Mouse (Mus musculus): ENCODE data around the gene Foxp1. TPM values are rescaled to one million over a fixed set of nuclear protein-coding genes. Genes with fewer than 3 reads are reported as not detected.

The Foxp1 gene
- polyA plus RNA-seq, 1 experiment from 2014 or later = 65.4 TPM

DNA sequence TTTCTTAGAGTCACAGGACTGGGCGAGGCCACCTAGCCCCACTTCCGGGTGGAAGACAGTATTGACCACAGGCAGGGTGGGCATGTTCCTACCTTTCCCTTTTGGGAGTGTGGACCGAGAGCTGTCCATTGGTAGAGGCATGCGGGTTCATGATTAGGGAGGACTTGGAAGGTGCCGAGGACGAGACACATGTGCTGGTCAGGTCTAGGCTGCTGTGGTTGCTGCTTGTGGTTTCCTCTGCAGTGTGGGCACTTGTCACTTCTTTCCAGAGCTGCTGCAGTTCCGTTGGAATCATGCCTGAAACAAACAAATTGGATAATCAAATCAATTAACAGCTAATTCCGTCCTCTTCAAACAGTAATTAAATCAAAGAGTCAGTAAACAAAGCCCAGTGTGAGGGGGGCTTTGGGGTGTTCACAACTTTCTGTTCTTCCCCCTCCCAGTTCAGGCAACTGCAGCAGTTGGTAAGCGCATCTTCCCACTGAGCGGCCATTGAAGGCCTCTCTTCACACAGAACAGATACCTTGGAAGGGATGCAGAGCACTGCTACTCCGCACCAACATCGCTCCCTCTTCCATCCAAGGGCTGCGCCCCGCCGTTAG is 519.3 kb downstream of the Foxp1 start:
- DNase-seq (ENCODE audit: low spot score) = no peak
- Histone ChIP-seq H3K36me3 (ENCODE audit: control insufficient read depth, insufficient read depth, low read length) (peaks cover 6% of the 10 kb centered on the region; the same call in 1 of the 2 replicates), H3K27ac (replicated peaks; ENCODE audit: low read depth, low read length) (no peak overlapping the region), H3K27me3 (ENCODE audit: control insufficient read depth, insufficient read depth, low read length) (no peaks in the 10 kb centered on the region), H3K4me3 (ENCODE audit: low read depth, low read length) (no peak overlapping the region), H3K4me1 (ENCODE audit: control insufficient read depth, insufficient read depth, low read length) (no peaks in the 10 kb centered on the region; the same call in 1 of the 2 replicates), H3K9me3 (ENCODE audit: control insufficient read depth, low read length) (no peaks in the 10 kb centered on the region), H3K4me2 (ENCODE audit: low read depth, severe bottlenecking) (no peak overlapping the region), H3K9ac (ENCODE audit: low read length) (no peak overlapping the region)
- ATAC-seq (ENCODE audit: insufficient number of reproducible peaks, low FRiP score, low TSS enrichment, low read depth) = no peak
- WGBS = 81% methylated on average over 15 of the region's 15 CpGs

DNA sequence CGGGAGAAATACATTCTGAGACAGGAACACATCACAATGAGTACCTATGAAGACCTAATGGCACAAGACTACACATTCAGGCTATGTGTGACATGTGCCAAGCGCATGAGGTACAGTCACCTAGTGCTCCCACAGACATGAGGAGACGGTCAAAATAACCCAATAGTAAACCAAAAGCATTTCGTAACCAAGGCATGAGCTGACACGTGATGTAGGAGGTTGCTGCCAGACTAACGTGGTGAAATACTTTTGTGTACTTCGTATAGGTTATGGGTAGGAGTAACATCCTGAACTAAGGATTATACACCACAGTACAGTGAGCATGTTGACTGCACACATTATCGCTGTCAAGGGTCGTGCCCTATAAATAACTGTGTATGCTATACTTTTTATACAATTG is 520.9 kb downstream of the Foxp1 start:
- Histone ChIP-seq H3K27me3 (ENCODE audit: control insufficient read depth, insufficient read depth, low read length) (no peaks in the 10 kb centered on the region), H3K36me3 (ENCODE audit: control insufficient read depth, insufficient read depth, low read length) (peaks cover 6% of the 10 kb centered on the region; the same call in 1 of the 2 replicates), H3K9me3 (ENCODE audit: control insufficient read depth, low read length) (no peaks in the 10 kb centered on the region), H3K9ac (ENCODE audit: low read length) (no peak overlapping the region), H3K4me1 (ENCODE audit: control insufficient read depth, insufficient read depth, low read length) (no peaks in the 10 kb centered on the region; the same call in 1 of the 2 replicates), H3K27ac (replicated peaks; ENCODE audit: low read depth, low read length) (no peak overlapping the region), H3K4me3 (ENCODE audit: low read depth, low read length) (no peak overlapping the region), H3K4me2 (ENCODE audit: low read depth, severe bottlenecking) (no peak overlapping the region)
- WGBS = 92% methylated on average over 9 of the region's 9 CpGs
- DNase-seq (ENCODE audit: low spot score) (no peak), ATAC-seq (ENCODE audit: insufficient number of reproducible peaks, low FRiP score, low TSS enrichment, low read depth) (no peak)

GRCm38 (mm10) chr6:98998971-98999932 is 523.3 kb downstream of the Foxp1 start:
- DNase-seq (ENCODE audit: low spot score) (no peak), ATAC-seq (ENCODE audit: insufficient number of reproducible peaks, low FRiP score, low TSS enrichment, low read depth) (no peak)
- peaks cover 6% of the 10 kb centered on the region; the same call in 1 of the 2 replicates for H3K36me3 ChIP-seq (ENCODE audit: control insufficient read depth, insufficient read depth, low read length)
- H3K27ac ChIP-seq (replicated peaks; ENCODE audit: low read depth, low read length) = no peak overlapping the region
- no peak overlapping the region for H3K4me2 ChIP-seq (ENCODE audit: low read depth, severe bottlenecking)
- 68% methylated on average over 35 of the region's 35 CpGs for WGBS
- no peaks in the 10 kb centered on the region for H3K9me3 ChIP-seq (ENCODE audit: control insufficient read depth, low read length)
- no peaks in the 10 kb centered on the region for H3K27me3 ChIP-seq (ENCODE audit: control insufficient read depth, insufficient read depth, low read length)
- no peak overlapping the region for H3K9ac ChIP-seq (ENCODE audit: low read length)
- H3K4me3 ChIP-seq (ENCODE audit: low read depth, low read length) = no peak overlapping the region
- H3K4me1 ChIP-seq (ENCODE audit: control insufficient read depth, insufficient read depth, low read length) = no peaks in the 10 kb centered on the region; the same call in 1 of the 2 replicates

GRCm38 (mm10) chr6:98997742-98998141 is 524.8 kb downstream of the Foxp1 start:
- no peak overlapping the region for H3K27ac ChIP-seq (replicated peaks; ENCODE audit: low read depth, low read length)
- no peaks in the 10 kb centered on the region; the same call in 1 of the 2 replicates for H3K4me1 ChIP-seq (ENCODE audit: control insufficient read depth, insufficient read depth, low read length)
- H3K27me3 ChIP-seq (ENCODE audit: control insufficient read depth, insufficient read depth, low read length) = no peaks in the 10 kb centered on the region
- no peak for ATAC-seq (ENCODE audit: insufficient number of reproducible peaks, low FRiP score, low TSS enrichment, low read depth)
- DNase-seq (ENCODE audit: low spot score) = no peak
- H3K36me3 ChIP-seq (ENCODE audit: control insufficient read depth, insufficient read depth, low read length) = peaks cover 4% of the 10 kb centered on the region; the same call in 1 of the 2 replicates
- 81% methylated on average over 9 of the region's 9 CpGs for WGBS
- H3K4me3 ChIP-seq (ENCODE audit: low read depth, low read length) = no peak overlapping the region
- no peaks in the 10 kb centered on the region for H3K9me3 ChIP-seq (ENCODE audit: control insufficient read depth, low read length)
- H3K9ac ChIP-seq (ENCODE audit: low read length) = no peak overlapping the region
- no peak overlapping the region for H3K4me2 ChIP-seq (ENCODE audit: low read depth, severe bottlenecking)

DNA sequence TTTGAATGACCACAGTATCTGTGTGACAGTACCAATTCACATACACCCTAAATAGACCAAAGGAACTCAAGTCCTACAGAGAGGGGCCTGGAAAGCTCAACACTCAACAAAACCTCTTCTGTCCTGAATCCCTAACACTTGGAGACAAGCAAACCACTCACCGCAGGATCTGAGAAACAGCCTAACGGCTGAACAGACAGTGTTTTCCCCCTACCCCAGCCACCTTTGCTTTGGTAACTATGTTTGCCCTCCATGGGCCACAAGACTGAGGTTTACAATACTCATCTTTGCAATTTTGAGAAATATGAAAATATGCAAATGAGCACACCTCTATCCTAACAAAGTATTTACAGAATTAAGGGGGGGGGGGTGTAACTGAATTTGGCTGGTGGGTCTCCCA is 525.7 kb downstream of the Foxp1 start:
- no peak overlapping the region for H3K4me2 ChIP-seq (ENCODE audit: low read depth, severe bottlenecking)
- no peak overlapping the region for H3K4me3 ChIP-seq (ENCODE audit: low read depth, low read length)
- 86% methylated on average over 2 of the region's 2 CpGs for WGBS
- H3K36me3 ChIP-seq (ENCODE audit: control insufficient read depth, insufficient read depth, low read length) = no peaks in the 10 kb centered on the region
- ATAC-seq (ENCODE audit: insufficient number of reproducible peaks, low FRiP score, low TSS enrichment, low read depth) (no peak), DNase-seq (ENCODE audit: low spot score) (no peak)
- no peaks in the 10 kb centered on the region for H3K27me3 ChIP-seq (ENCODE audit: control insufficient read depth, insufficient read depth, low read length)
- H3K27ac ChIP-seq (replicated peaks; ENCODE audit: low read depth, low read length) = no peak overlapping the region
- H3K4me1 ChIP-seq (ENCODE audit: control insufficient read depth, insufficient read depth, low read length) = no peaks in the 10 kb centered on the region; the same call in 1 of the 2 replicates
- H3K9me3 ChIP-seq (ENCODE audit: control insufficient read depth, low read length) = no peaks in the 10 kb centered on the region
- H3K9ac ChIP-seq (ENCODE audit: low read length) = no peak overlapping the region

DNA sequence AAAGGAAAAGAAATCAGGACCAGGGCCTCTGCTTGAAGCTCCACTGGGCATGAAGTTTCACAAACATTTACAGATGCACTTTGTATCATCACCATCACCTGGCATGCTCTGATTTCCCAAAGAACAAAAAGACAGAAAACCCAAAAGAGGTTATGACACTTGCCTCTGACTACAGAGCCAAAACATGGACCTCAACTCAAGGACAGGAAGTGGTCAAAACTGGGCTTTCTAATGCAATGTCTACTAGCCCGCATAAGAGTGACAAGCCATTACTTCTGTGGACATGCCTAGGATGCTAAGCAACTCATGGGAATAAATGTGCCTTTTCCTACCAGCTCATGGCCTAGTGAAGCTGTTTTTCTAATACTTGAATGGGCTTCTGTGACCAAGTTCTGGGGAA is 526.2 kb downstream of the Foxp1 start:
- no peak overlapping the region for H3K4me3 ChIP-seq (ENCODE audit: low read depth, low read length)
- no peak overlapping the region for H3K9ac ChIP-seq (ENCODE audit: low read length)
- no peaks in the 10 kb centered on the region for H3K36me3 ChIP-seq (ENCODE audit: control insufficient read depth, insufficient read depth, low read length)
- H3K27me3 ChIP-seq (ENCODE audit: control insufficient read depth, insufficient read depth, low read length) = no peaks in the 10 kb centered on the region
- DNase-seq (ENCODE audit: low spot score) (no peak), ATAC-seq (ENCODE audit: insufficient number of reproducible peaks, low FRiP score, low TSS enrichment, low read depth) (no peak)
- 94% methylated on average over 1 of the region's 1 CpGs for WGBS
- H3K27ac ChIP-seq (replicated peaks; ENCODE audit: low read depth, low read length) = no peak overlapping the region
- H3K9me3 ChIP-seq (ENCODE audit: control insufficient read depth, low read length) = no peaks in the 10 kb centered on the region
- no peaks in the 10 kb centered on the region; the same call in 1 of the 2 replicates for H3K4me1 ChIP-seq (ENCODE audit: control insufficient read depth, insufficient read depth, low read length)
- H3K4me2 ChIP-seq (ENCODE audit: low read depth, severe bottlenecking) = no peak overlapping the region

DNA sequence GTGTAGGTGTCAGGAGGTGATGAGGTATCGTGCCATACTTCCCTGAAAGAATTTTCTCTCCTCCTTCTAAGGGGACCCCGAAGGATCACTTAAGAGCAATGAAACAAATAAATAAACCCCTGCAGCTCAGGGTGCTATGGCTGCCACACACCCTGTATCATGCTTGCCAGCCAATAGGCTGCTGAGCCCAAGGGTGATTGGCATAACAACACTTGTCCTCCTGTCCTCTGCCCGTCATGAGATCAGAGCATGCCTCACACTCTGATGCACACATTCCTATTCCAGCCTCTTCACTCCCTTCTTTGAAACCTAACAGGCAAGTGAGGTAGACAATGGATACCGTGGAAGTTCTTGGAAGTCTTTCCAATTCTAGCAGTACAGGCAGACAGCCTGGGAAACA is 526.8 kb downstream of the Foxp1 start:
- H3K27me3 ChIP-seq (ENCODE audit: control insufficient read depth, insufficient read depth, low read length) = no peaks in the 10 kb centered on the region
- ATAC-seq (ENCODE audit: insufficient number of reproducible peaks, low FRiP score, low TSS enrichment, low read depth) = no peak
- 92% methylated on average over 4 of the region's 4 CpGs for WGBS

GRCm38 (mm10) chr6:98994902-98995301 is 527.6 kb downstream of the Foxp1 start:
- ATAC-seq (ENCODE audit: insufficient number of reproducible peaks, low FRiP score, low TSS enrichment, low read depth) (no peak), DNase-seq (ENCODE audit: low spot score) (no peak)
- no peak overlapping the region for H3K4me3 ChIP-seq (ENCODE audit: low read depth, low read length)
- H3K9me3 ChIP-seq (ENCODE audit: control insufficient read depth, low read length) = no peaks in the 10 kb centered on the region
- no peaks in the 10 kb centered on the region; the same call in 1 of the 2 replicates for H3K4me1 ChIP-seq (ENCODE audit: control insufficient read depth, insufficient read depth, low read length)
- no peak overlapping the region for H3K4me2 ChIP-seq (ENCODE audit: low read depth, severe bottlenecking)
- no peak overlapping the region for H3K27ac ChIP-seq (replicated peaks; ENCODE audit: low read depth, low read length)
- H3K27me3 ChIP-seq (ENCODE audit: control insufficient read depth, insufficient read depth, low read length) = no peaks in the 10 kb centered on the region
- H3K9ac ChIP-seq (ENCODE audit: low read length) = no peak overlapping the region
- no peaks in the 10 kb centered on the region for H3K36me3 ChIP-seq (ENCODE audit: control insufficient read depth, insufficient read depth, low read length)
- 78% methylated on average over 4 of the region's 4 CpGs for WGBS

More for the DNA sequence above, 526.8 kb downstream of the Foxp1 start:
- Histone ChIP-seq H3K4me1 (ENCODE audit: control insufficient read depth, insufficient read depth, low read length) (no peaks in the 10 kb centered on the region; the same call in 1 of the 2 replicates), H3K36me3 (ENCODE audit: control insufficient read depth, insufficient read depth, low read length) (no peaks in the 10 kb centered on the region), H3K9me3 (ENCODE audit: control insufficient read depth, low read length) (no peaks in the 10 kb centered on the region), H3K27ac (replicated peaks; ENCODE audit: low read depth, low read length) (no peak overlapping the region), H3K4me2 (ENCODE audit: low read depth, severe bottlenecking) (no peak overlapping the region), H3K4me3 (ENCODE audit: low read depth, low read length) (no peak overlapping the region), H3K9ac (ENCODE audit: low read length) (no peak overlapping the region)
- DNase-seq (ENCODE audit: low spot score) = no peak

Data from limb, embryonic 11.5 days (tissue).